Mouse (Mus musculus) splenic B cell, adult 2 months (primary cell): ENCODE data around the gene Ascc1.

Source experiments
- DNase-seq: peaks from one replicate; pipeline ENCODE4 v3.0.0-alpha.2; 2011; ENCODE audit warnings: low read depth, low spot score
- H3K27me3 ChIP-seq: 2 replicates; pipeline ENCODE4 v1.6.1; 2012; ENCODE audit warnings: mild to moderate bottlenecking, low read length, moderate library complexity, mixed read lengths; ENCODE audit not compliant: control insufficient read depth, poor library complexity, insufficient read depth, severe bottlenecking
- H3K36me3 ChIP-seq: 2 replicates; pipeline ENCODE4 v1.6.1; 2012; ENCODE audit warnings: mild to moderate bottlenecking, low read length, moderate library complexity, mixed read lengths; ENCODE audit not compliant: control insufficient read depth, poor library complexity, insufficient read depth, severe bottlenecking

The Ascc1 gene

DNA sequence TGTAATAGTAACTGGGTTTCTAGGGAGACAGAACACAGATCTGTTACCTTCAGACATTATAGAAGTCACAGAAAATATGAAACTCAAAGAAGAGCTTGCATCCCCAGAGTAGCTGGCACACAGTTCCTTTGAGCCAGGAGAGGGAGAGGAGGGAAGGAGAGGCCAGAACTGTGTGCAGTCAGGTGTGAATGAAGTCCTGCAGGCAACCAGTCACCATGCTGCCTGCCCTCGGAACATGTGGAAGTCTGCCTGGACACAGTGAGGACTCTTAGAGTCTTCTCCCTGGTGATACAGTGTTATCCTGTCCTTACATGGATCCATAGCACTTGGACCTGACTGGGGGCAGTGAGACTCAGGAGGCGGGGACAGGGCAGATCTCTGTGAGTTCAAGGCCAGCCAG, 89.7 kb downstream of the Ascc1 start:
- Histone ChIP-seq H3K36me3 (no peaks in the 10 kb centered on the region), H3K27me3 (no peaks in the 10 kb centered on the region)
- no peak for DNase-seq

DNA sequence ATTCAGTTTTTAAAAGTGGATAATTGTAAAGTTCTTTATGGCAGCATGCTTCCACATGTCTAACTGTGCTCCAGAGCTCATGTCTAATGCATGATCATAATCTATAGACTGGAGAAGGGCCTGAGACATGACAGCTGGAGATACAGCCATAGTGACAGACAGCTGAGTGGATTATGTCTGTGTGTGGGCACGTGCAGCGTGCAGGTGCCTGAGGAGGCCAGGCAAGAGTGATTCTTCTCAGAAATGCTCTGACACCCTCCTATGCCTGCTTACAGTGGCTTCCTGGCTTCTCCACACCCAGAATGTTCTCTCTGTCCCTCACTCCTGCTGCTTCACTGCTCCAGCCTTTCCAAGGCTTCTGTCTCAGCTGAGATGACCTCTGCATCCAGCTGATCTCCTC, 91.1 kb downstream of the Ascc1 start:
- no peak for DNase-seq
- no peaks in the 10 kb centered on the region for H3K36me3 ChIP-seq

DNA sequence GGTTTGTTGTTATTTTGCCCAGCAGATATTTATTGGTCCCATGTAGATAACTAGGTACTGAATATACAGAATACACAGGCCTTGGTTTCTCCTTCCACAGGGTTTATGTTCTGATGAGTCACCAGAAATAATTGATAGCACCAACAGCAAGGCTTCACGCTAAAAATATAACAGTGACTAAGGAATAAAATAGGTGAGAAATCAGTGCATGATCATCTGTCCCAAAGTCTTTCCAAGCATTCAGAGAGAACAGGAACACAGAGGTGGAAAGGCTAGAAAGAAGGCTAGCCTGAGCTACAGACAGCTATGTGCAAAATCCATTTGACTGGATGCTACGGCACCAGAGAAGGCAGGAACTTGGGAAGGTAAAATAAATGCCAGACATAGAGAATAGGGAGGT, 93.0 kb downstream of the Ascc1 start:
- no peak for DNase-seq
- H3K36me3 ChIP-seq = no peaks in the 10 kb centered on the region; the same call in 1 of the 2 replicates
- H3K27me3 ChIP-seq = no peaks in the 10 kb centered on the region

More for the DNA sequence above, 91.1 kb downstream of the Ascc1 start:
- no peaks in the 10 kb centered on the region for H3K27me3 ChIP-seq

DNA sequence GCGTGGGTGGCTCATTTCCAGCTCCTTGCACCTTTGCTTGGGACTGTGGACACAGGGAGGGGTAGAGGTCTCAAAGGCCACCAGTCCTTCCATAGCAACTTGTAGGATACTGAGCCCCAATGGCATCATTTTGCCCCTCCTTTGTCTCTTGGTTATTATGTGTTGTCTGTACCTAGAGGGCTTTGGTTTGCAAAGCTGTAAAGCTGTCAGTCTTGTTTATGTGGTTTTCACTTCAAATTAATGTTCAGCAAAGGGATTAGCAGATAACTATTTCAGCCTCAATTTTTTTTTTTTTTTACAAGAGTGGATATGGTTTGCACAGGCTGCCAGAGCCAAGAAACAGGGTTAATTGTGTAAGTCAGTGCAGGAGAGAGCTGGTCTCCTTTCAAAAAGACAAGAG, 93.7 kb downstream of the Ascc1 start:
- no peaks in the 10 kb centered on the region for H3K27me3 ChIP-seq
- DNase-seq = no peak
- no peaks in the 10 kb centered on the region; the same call in 1 of the 2 replicates for H3K36me3 ChIP-seq

DNA sequence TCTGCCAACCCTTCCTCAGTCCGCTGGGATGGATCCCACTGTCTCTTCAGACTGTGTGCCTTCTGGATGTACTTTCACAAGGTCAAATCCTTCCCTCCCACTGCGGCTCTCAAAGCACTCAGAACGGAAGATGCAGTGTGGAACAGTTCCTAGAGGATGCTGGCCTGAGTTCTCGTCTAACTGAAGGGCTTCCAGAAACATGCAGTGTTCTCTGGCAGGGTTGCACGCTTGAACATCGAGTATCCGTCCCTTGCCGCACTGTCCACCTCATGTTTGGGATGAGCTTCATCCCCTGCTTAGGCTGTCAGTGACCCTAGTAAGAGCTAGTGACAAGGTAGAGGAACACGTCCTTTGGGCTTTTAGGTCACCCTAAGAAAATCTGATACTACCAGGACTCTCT, 94.5 kb downstream of the Ascc1 start:
- Histone ChIP-seq H3K27me3 (no peaks in the 10 kb centered on the region), H3K36me3 (no peaks in the 10 kb centered on the region; the same call in 1 of the 2 replicates)
- no peak for DNase-seq

DNA sequence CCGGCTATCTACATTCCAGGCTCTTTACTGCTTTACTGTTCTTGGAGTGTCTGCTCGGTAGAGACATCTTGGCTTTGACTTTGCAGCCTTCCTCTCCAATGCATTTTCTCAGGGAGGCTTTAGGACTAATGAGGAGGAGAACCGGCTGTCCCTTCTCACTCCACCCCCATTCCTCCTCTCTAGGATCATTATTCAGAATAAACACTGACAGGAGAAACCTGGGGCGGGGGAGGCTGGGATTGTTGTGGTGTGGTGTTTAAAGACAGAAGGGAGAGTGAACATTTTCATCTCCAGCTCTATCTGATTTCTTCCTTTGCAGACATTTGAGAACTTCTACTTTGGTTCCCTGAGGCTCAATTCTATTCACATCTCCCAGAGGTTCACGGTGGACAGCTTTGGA, 95.2 kb downstream of the Ascc1 start:
- Histone ChIP-seq H3K36me3 (no peaks in the 10 kb centered on the region; the same call in 1 of the 2 replicates), H3K27me3 (no peaks in the 10 kb centered on the region)
- no peak for DNase-seq

DNA sequence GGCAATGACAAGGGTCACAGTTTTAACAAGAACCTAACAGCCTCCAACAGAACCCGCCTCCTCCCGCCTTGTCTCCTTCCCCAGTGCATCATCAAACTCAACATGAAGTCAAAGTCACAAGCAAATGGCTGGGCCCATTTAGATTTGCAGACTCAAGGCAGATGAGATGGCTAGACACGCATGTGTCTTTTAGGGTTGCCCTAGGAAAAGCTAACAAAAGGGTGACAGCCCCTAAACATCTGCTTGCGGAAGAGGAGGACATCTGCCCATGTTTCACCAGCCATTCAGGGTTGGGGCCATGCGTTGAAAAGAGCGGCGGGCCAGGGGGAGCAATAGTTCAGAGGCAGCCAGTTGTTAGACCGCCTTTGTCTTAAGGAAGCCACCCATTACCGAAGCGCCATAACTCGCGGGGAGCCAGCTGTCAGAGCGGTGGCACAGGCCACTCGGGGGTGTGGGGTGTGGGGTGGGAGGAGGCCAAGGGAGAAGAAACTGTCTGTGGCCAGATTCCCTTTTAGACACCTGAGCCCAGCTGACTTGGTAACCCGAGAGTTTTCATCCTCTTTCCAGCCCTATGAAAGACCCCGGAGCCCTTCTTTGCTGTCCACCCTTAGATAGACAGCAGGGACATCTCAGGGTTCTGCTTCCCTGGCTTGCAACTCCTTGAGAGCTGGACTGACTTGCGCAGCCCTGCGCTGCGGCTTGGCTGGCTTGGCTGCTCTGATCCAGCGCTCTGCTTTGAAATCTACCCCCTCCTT, 103.0 kb downstream of the Ascc1 start:
- H3K36me3 ChIP-seq = no peaks in the 10 kb centered on the region
- peaks cover 2% of the 10 kb centered on the region; the same call in 1 of the 2 replicates for H3K27me3 ChIP-seq
- DNase-seq = no peak

DNA sequence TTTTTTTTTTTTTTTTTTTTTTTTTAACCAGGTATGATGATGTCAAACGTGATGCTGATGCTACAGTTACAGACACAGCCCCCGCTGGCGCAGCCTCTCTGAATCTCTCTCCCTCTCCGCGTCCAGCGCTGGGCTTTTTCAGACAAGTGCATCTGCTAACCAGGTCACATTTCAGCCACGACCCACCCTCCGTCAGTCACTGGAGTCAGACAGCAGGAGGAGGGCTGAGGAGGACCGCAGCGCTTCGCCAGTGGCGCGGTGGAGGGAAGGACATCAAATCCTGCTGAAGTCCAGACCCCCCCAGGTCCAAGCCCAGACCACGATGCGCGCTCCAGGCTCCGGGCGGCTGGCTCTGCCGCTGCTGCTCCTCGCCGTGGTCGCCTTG, 103.5 kb downstream of the Ascc1 start, which contains the start of gene Spock2:
Gene Spock2, plus strand, starts transcription at position 74 of the 385 bp plus-strand sequence.
- peak; percentile 26 for DNase-seq
- H3K27me3 ChIP-seq = peaks cover 2% of the 10 kb centered on the region; the same call in 1 of the 2 replicates
- H3K36me3 ChIP-seq = no peaks in the 10 kb centered on the region

DNA sequence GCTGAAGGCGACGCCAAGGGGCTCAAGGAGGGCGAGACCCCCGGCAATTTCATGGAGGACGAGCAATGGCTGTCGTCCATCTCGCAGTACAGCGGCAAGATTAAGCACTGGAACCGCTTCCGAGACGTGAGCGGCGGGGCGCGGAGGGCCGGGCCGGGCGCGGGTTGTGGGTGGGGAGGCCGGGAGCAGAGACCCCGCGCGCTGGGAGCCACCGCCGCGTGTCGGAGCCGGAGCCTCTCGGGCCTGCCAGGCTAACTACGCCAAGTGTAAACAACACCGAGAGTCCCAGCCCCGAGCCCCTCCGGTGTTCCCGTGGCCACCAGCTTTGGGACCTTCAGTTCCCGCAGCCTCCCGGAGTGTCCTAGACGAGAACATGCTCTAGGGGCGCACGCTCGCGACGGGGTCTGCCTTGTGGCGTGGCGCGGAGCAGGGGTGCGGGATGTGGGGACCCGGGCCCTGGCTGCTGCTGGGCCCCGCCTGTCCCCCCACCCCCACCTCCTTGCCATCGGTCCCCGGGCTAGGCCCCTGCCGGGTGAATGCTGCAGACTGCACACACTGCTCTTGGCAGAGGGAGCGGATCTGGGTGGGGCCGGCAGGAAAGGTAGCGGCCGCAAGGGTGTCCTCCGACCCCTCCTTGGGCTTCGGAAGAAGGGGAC, 104.1 kb downstream of the Ascc1 start:
- Histone ChIP-seq H3K27me3 (peaks cover 2% of the 10 kb centered on the region; the same call in 1 of the 2 replicates), H3K36me3 (no peaks in the 10 kb centered on the region)
- DNase-seq = peak; percentile 44

DNA sequence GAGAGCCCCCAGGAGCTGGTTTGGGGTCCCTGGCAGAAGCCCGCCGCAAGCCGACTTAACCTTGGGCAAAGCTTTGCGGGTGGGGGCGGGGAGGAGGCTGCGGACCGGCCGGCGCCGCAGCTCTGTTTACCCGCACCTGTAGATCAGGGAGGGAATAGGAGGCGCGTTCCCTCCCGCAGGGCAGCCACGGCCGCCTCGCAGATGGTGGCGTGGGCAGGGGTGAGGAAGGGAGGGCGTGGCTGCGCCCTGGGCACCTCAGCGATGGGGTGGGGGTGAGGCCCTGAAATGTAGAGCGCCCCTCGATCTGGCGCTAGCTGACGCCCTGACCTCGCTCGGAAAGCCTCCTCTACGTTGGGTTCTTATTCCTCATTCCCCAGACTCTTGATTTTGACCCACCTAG, 104.8 kb downstream of the Ascc1 start:
- peak; percentile 31 for DNase-seq
- Histone ChIP-seq H3K36me3 (no peaks in the 10 kb centered on the region), H3K27me3 (peaks cover 2% of the 10 kb centered on the region; the same call in 1 of the 2 replicates)

DNA sequence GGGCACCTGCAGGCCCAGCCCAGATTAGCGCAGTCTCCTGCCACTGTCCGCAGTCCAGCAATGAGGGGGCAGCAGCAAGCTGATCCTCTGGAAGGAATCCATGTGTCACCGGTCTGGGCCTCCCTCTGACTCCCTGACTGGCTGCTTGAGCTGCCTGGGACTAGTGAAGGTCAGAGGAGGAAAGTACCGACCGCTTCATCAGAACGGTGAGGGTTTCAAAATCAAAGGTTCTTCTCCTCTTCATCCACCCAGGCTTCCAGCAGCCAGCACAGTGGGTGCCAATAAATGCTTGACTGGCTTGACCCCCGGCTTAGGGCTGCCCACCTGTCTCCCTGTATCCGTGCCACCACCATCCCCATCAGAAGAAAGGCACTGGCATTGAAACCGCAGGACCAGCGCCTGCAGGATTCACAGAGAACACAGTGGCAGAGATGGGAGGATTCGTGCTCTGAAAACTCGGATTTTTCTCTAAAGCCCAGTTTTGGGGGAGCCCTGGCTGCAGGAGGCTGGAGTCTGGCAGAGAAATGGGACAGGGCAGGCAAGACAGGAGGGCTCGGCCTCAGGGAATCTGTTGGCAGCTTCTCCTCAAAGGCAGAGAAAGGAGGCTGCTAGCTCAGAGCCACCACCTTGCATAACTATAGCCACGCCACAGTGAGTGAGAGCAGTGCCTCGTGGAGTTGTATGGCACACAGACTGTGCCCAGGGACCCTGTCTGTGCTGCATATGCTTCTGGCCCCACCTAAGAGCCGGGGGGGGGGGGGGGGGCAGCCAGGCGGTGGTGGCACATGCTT, 105.9 kb downstream of the Ascc1 start:
- H3K27me3 ChIP-seq = peaks cover 2% of the 10 kb centered on the region; the same call in 1 of the 2 replicates
- H3K36me3 ChIP-seq = no peaks in the 10 kb centered on the region
- no peak for DNase-seq

DNA sequence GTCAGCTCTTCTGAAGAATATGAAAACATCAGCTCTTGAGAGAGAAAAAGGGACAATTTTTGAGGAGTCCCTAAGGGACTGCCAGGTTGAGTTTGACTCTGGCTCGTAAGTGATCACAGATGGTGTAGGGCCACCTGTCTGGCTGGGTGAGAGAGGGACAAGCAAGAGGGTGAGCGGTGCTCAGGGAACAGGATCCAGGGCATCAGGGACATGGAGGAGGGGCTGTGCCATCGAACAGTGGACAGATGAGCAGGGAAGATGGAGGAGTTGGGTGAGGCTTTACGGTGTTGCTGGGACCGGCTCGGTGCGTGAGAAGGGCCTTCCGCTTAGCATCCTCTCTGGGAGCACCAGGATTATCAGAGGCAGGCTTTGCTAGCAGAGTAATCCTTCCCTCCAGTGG, 106.7 kb downstream of the Ascc1 start:
- no peak for DNase-seq
- Histone ChIP-seq H3K27me3 (peaks cover 2% of the 10 kb centered on the region; the same call in 1 of the 2 replicates), H3K36me3 (no peaks in the 10 kb centered on the region)

DNA sequence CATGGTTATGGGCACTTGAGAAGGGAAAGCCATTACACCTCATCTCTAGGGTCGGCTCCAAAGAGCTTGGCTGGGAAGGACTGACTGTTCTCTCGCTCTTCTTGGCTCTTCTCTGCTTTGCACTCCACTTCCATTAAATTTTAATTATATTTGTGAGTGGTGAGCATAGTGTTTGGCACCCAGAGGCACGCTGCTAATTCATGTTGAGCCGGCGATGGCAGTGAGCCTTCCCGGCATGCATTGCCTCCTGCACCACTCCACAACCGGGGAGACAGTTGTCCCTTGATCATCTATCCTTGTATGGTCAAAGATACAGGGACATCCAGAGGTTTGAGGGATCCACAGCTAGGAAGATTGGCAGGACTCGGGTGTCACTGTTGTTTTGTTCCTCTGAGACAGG, 107.4 kb downstream of the Ascc1 start:
- peaks cover 2% of the 10 kb centered on the region; the same call in 1 of the 2 replicates for H3K27me3 ChIP-seq
- no peak for DNase-seq
- H3K36me3 ChIP-seq = no peaks in the 10 kb centered on the region

DNA sequence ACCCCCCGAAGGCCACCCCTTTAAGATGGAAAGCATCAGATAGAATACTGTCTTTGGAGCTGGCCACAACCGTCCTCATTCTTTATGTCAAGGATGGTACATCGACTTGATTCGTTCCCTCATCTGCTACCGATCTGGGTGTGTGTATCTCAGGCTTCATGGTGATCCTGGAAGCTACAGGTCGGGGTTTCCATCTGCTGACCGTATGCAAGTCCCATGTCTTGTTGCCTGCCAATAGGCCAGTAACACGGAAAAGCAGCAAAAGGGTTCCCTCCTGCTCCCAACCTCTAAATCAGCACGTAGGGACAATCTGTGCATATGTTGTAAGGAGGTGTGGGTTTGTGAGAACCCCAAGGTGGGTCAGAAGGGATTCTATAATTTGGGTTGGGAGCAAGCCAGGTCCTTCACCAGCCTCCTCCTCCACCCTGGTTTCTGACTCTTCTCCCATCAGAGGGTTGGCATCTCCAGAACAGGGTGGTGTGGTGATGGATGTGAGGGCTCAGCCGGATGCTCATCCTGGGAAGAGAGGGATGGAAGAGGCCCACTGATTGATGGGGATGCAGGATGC, 108.4 kb downstream of the Ascc1 start:
- no peak for DNase-seq
- no peaks in the 10 kb centered on the region for H3K36me3 ChIP-seq

More for the DNA sequence above, 108.4 kb downstream of the Ascc1 start:
- peaks cover 2% of the 10 kb centered on the region; the same call in 1 of the 2 replicates for H3K27me3 ChIP-seq
